Mouse (Mus musculus): ENCODE results near the gene Zmym5.
"Not testable (repeated sequence)": the region's sequence is repeated elsewhere in the genome, so short reads cannot be mapped to it uniquely, and the experiment has no call there.

The Zmym5 gene

DNA sequence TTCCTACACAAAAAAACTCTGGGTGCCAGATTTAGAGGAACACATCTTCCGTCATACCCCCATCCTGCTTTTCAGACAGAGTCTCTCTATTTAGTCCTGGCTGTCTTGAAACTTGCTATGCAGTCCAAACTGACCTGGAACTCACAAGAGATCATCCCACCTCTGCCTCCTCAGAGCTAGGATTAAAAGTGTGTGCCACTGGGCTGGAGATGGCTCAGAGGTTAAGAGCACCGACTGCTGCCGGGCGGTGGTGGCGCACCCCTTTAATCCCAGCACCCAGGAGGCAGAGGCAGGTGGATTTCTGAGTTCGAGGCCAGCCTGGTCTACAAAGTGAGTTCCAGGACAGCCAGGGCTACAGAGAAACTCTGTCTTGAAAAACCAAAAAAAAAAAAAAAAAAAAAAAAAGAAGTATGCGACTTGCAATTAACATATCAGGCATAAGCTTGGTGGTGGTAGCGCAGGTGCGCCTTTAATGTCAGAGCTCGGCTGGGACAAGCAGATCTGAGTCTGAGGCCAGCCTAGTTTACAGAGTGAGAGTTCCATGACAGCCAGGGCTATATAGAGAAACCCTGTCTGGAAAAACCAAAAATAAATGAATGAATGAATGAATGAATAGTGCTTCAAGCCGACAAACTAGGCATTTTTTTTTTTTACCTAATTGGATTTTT is 34.8 kb downstream of the Zmym5 start:
- DNase-seq (ENCODE audit: low spot score): no peak

DNA sequence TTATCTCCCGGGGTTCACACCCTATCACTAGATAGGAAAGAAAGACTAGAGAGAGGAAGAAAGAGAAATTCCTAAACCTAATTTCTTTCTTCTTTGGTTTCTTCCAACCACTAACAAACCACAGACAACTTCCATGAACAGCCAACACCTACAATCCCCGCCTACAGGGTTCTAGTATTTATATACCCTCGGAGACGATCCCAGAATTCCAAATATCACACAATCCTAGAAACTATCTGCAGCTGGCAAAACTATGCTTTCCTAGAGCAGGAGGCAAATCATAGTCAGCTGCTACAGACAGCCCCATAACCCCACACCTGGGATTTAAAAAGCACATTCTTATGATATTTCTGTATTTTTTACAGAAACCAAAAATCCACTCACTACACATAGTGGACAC is 36.1 kb downstream of the Zmym5 start:
- DNase-seq (ENCODE audit: low spot score): no peak

DNA sequence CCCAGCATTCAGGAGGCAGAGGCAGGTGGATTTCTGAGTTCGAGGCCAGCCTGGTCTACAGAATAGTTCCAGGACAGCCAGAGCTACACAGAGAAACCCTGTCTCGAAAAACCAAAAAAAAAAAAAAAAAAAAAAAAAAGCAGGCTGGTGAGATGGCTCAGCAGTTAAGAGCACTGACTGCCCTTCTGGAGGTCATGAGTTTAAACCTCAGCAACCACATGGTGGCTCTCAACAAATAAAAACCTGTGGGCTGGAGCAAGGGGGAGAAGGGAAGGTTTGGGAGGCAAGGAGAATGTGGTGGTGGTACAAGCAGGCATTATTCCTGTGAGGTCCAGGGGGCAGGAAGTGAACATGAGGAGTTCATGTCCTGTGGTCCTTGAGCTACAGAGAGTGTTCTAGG is 45.1 kb downstream of the Zmym5 start:
- DNase-seq (ENCODE audit: low spot score): not testable (repeated sequence)

GRCm38 (mm10) chr14:56765117-56765516 is 46.4 kb downstream of the Zmym5 start:
- not testable (repeated sequence) for DNase-seq (ENCODE audit: low spot score)

- no peak for DNase-seq (ENCODE audit: low spot score)
Observed at GRCm38 (mm10) chr14:56751282-56751681, 60.2 kb downstream of the Zmym5 start.

Measured in ovary, postnatal 14 days (tissue).